Mouse (Mus musculus): ENCODE measurements around the gene Clk2.

- TF ChIP-seq CTCF (IDR thresholded peaks at IDR 0.05; ENCODE audit: low read depth) (no peak), EP300 (optimal IDR thresholded peaks at IDR 0.05) (no peak)
Measured at GRCm38 (mm10) chr3:89218271-89218670, 53.7 kb downstream of the Clk2 start.
